Mouse (Mus musculus) MEL (cell line): ENCODE measurements around the gene Cdca3. TPM values are rescaled to one million over a fixed set of nuclear protein-coding genes. Genes with fewer than 3 reads are reported as not detected.

Experiments
- DNase-seq: peaks from one replicate; pipeline ENCODE4 v3.0.0; 2011; ENCODE audit warnings: low read depth, low spot score
- H3K27ac ChIP-seq: 2 replicates; pipeline ENCODE4 v1.5.1; 2012; ENCODE audit warnings: low read depth, mild to moderate bottlenecking, control low read depth, low read length, moderate library complexity; ENCODE audit not compliant: control insufficient read depth
- H3K27me3 ChIP-seq, 2 experiments: fragments of 150-350 bp in 1 of 2; sonication (generic) in 1 of 2; 2 replicates each; pipeline ENCODE4 v1.6.1; 2012; ENCODE audit warnings: low read length in 2 of 2, mild to moderate bottlenecking in 2 of 2, improper control_type of control experiment in 1 of 2, moderate library complexity in 1 of 2; ENCODE audit not compliant: insufficient read depth in 2 of 2, control insufficient read depth in 1 of 2
- H3K36me3 ChIP-seq, 2 experiments: 2 replicates each; pipeline ENCODE4 v1.6.1; 2012 to 2014; ENCODE audit warnings: low read length in 2 of 2, improper control_type of control experiment in 1 of 2, inconsistent platforms in 1 of 2, mild to moderate bottlenecking in 1 of 2; ENCODE audit not compliant: insufficient read depth in 2 of 2, control insufficient read depth in 1 of 2
- H3K4me1 ChIP-seq, 2 experiments: fragments of 150-350 bp in 1 of 2; sonication (generic) in 1 of 2; 2 replicates each; pipeline ENCODE4 v1.6.1; 2012; ENCODE audit warnings: low read length in 2 of 2, improper control_type of control experiment in 1 of 2, mild to moderate bottlenecking in 1 of 2; ENCODE audit not compliant: insufficient read depth in 2 of 2, control insufficient read depth in 1 of 2
- H3K4me3 ChIP-seq, 2 experiments: fragments of 150-350 bp in 1 of 2; sonication (generic) in 1 of 2; 2 replicates each; pipeline ENCODE4 v1.5.1; 2012; ENCODE audit warnings: low read depth in 2 of 2, low read length in 2 of 2, mild to moderate bottlenecking in 2 of 2, moderate library complexity in 2 of 2, control low read depth in 1 of 2, improper control_type of control experiment in 1 of 2; ENCODE audit not compliant: control insufficient read depth in 1 of 2, insufficient read depth in 1 of 2
- H3K79me2 ChIP-seq: 2 replicates; pipeline ENCODE4 v1.6.1; 2012; ENCODE audit warnings: mild to moderate bottlenecking, low read length, moderate library complexity; ENCODE audit not compliant: control insufficient read depth, poor library complexity, insufficient read depth
- H3K9ac ChIP-seq: 2 replicates; pipeline ENCODE4 v1.6.1; 2012; ENCODE audit warnings: low read depth, mild to moderate bottlenecking, control low read depth, low read length, moderate library complexity; ENCODE audit not compliant: control insufficient read depth, poor library complexity, severe bottlenecking
- H3K9me3 ChIP-seq: fragments of 150-350 bp; sonication (generic); replicated peaks from 2 replicates; pipeline ENCODE4 v1.6.1; 2012; ENCODE audit warnings: mild to moderate bottlenecking, low read length, improper control_type of control experiment, moderate library complexity; ENCODE audit not compliant: insufficient read depth
- CHD1 ChIP-seq: IDR thresholded peaks from 2 replicates; pipeline ENCODE4 v1.6.1; 2012; ENCODE audit warnings: low read depth, mild to moderate bottlenecking, inconsistent platforms, low read length, improper control_type of control experiment
- CTCF ChIP-seq, 3 experiments: IDR thresholded peaks in 2 of 3; conservative IDR thresholded peaks in 1 of 3; 2 replicates each; pipeline ENCODE4 v1.5.1; 2011 to 2012; ENCODE audit warnings: low read length in 3 of 3, low read depth in 2 of 3, mild to moderate bottlenecking in 2 of 3, improper control_type of control experiment in 1 of 3, inconsistent platforms in 1 of 3, mixed read lengths in 1 of 3, moderate library complexity in 1 of 3; ENCODE audit not compliant: control insufficient read depth in 1 of 3, insufficient read depth in 1 of 3, poor library complexity in 1 of 3, severe bottlenecking in 1 of 3
- ELF1 ChIP-seq: IDR thresholded peaks from 2 replicates; pipeline ENCODE4 v1.6.1; 2014; ENCODE audit warnings: low read depth, mild to moderate bottlenecking, inconsistent platforms, low read length, improper control_type of control experiment, moderate library complexity
- ETS1 ChIP-seq: IDR thresholded peaks from 2 replicates; pipeline ENCODE4 v1.6.1; 2012; ENCODE audit warnings: low read depth, mild to moderate bottlenecking, inconsistent platforms, low read length, improper control_type of control experiment, moderate library complexity
- GABPA ChIP-seq: IDR thresholded peaks from 2 replicates; pipeline ENCODE4 v1.6.1; 2012; ENCODE audit warnings: low read depth, mild to moderate bottlenecking, inconsistent platforms, low read length, improper control_type of control experiment, moderate library complexity
- HCFC1 ChIP-seq: IDR thresholded peaks from 2 replicates; pipeline ENCODE4 v1.6.1; 2012; ENCODE audit warnings: low read depth, mild to moderate bottlenecking, inconsistent platforms, low read length, improper control_type of control experiment, moderate library complexity
- JUND ChIP-seq: IDR thresholded peaks from 2 replicates; pipeline ENCODE4 v1.6.1; 2011; ENCODE audit warnings: low read depth, mild to moderate bottlenecking, improper control_type of control experiment, low read length
- MAX ChIP-seq: IDR thresholded peaks from 2 replicates; pipeline ENCODE4 v1.6.1; 2011; ENCODE audit warnings: low read length, improper control_type of control experiment
- MXI1 ChIP-seq: IDR thresholded peaks from 2 replicates; pipeline ENCODE4 v1.6.1; 2011; ENCODE audit warnings: mild to moderate bottlenecking, low read depth, low read length, improper control_type of control experiment
- MYB ChIP-seq: IDR thresholded peaks from 2 replicates; pipeline ENCODE4 v1.6.1; 2011; ENCODE audit warnings: mild to moderate bottlenecking, low read depth, low read length, improper control_type of control experiment
- MYC ChIP-seq: IDR thresholded peaks from 2 replicates; pipeline ENCODE4 v1.6.1; 2011; ENCODE audit warnings: low read depth, mild to moderate bottlenecking, low read length, improper control_type of control experiment, moderate library complexity
- RCOR1 ChIP-seq: IDR thresholded peaks from 2 replicates; pipeline ENCODE4 v1.6.1; 2012; ENCODE audit warnings: low read depth, mild to moderate bottlenecking, inconsistent platforms, low read length, improper control_type of control experiment
- TBP ChIP-seq: IDR thresholded peaks from 2 replicates; pipeline ENCODE4 v1.8.0; 2011; ENCODE audit warnings: low read depth, low read length, improper control_type of control experiment
- TCF12 ChIP-seq: IDR thresholded peaks from 2 replicates; pipeline ENCODE4 v1.6.1; 2014; ENCODE audit warnings: low read depth, mild to moderate bottlenecking, inconsistent platforms, low read length, improper control_type of control experiment, moderate library complexity
- USF2 ChIP-seq, 2 experiments: IDR thresholded peaks; 2 replicates each; pipeline ENCODE4 v1.6.1; 2011 to 2012; ENCODE audit warnings: improper control_type of control experiment in 2 of 2, low read length in 2 of 2, borderline replicate concordance in 1 of 2, inconsistent platforms in 1 of 2, low read depth in 1 of 2, mild to moderate bottlenecking in 1 of 2; ENCODE audit not compliant: insufficient read depth in 1 of 2
- ZKSCAN1 ChIP-seq: IDR thresholded peaks from 2 replicates; pipeline ENCODE4 v1.6.1; 2012; ENCODE audit warnings: low read depth, mild to moderate bottlenecking, inconsistent platforms, low read length, improper control_type of control experiment, moderate library complexity
- ZNF384 ChIP-seq: IDR thresholded peaks from 2 replicates; pipeline ENCODE4 v1.6.1; 2012; ENCODE audit warnings: low read depth, mild to moderate bottlenecking, inconsistent platforms, low read length, improper control_type of control experiment
- polyA plus RNA-seq, 2 experiments: library from polyadenylated mRNA; stranded (reverse) in 1 of 2; unstranded in 1 of 2; fragments of >175 nt in 1 of 2; fragments of >200 nt in 1 of 2; gene quantifications; 2 replicates each; pipeline versions ENCODE4 v1.2.1 to v1.2.4; 2012; ENCODE audit warnings: low replicate concordance in 2 of 2, low read depth in 1 of 2; ENCODE audit not compliant: insufficient read length in 2 of 2, insufficient read depth in 1 of 2, missing spikeins in 1 of 2
- total RNA-seq: library from RNA; depleted of rRNA; stranded (reverse); fragments of 300-350 nt; gene quantifications from 2 replicates; pipeline ENCODE4 v1.2.3, GENCODE M21; 2012

Cdca3 gene
- total and polyA plus RNA-seq, 3 experiments, result 54.5 to 185 TPM; not detected in 1

GRCm38 (mm10) chr6:124789519-124789918 lies 39.8 kb upstream of the Cdca3 start:
- no peak for TF ChIP-seq MYB
- peak; percentile 24; the same call in 1 of the 2 replicates for TF ChIP-seq MAX
- TF ChIP-seq MXI1, result no peak
- peak; percentile 67 for TF ChIP-seq ZNF384
- no peak for TF ChIP-seq JUND
- 0 out of 2 replicates have a peak, but pooled peaks have one; percentile 3 for TF ChIP-seq HCFC1
- Histone ChIP-seq H3K9ac (peak overlapping the region; percentile 47), H3K36me3 (peaks cover 0 to 9% of the 10 kb centered on the region in 2 experiments; a peak in 2 of 4 replicates), H3K27me3 (peaks cover 1 to 2% of the 10 kb centered on the region in 2 experiments; a peak in 2 of 4 replicates), H3K79me2 (no peaks in the 10 kb centered on the region; the same call in 1 of the 2 replicates), H3K4me3 (peak overlapping the region; percentile 40 to 62), H3K9me3 (no peaks in the 10 kb centered on the region), H3K27ac (peak overlapping the region; percentile 16; the same call in 1 of the 2 replicates), H3K4me1 (peaks cover 5 to 9% of the 10 kb centered on the region in 2 experiments)
- peak; percentile 34 for DNase-seq

GRCm38 (mm10) chr6:124790121-124790520 lies 39.2 kb upstream of the Cdca3 start:
- Histone ChIP-seq H3K79me2 (no peaks in the 10 kb centered on the region; the same call in 1 of the 2 replicates), H3K9me3 (no peaks in the 10 kb centered on the region), H3K4me3 (peak overlapping the region; percentile 40 to 62), H3K27me3 (peaks cover 1 to 2% of the 10 kb centered on the region in 2 experiments; a peak in 3 of 4 replicates), H3K4me1 (peaks cover 5 to 9% of the 10 kb centered on the region in 2 experiments), H3K9ac (peak overlapping the region; percentile 47), H3K27ac (peak overlapping the region; percentile 16; the same call in 1 of the 2 replicates), H3K36me3 (peaks cover 0 to 9% of the 10 kb centered on the region in 2 experiments; a peak in 2 of 4 replicates)
- peak; percentile 83 for DNase-seq
- TF ChIP-seq GABPA (no peak), RCOR1 (no peak), HCFC1 (peak; percentile 21; the same call in 1 of the 2 replicates), MXI1 (peak; percentile 46; the same call in 1 of the 2 replicates), ETS1 (no peak), ZKSCAN1 (no peak), MYC (no peak), TCF12 (no peak), CHD1 (no peak), TBP (0 out of 2 replicates have a peak, but pooled peaks have one; percentile 21), ELF1 (peak; percentile 60), CTCF (IDR thresholded peaks at IDR 0.05 in 2 of 3, conservative IDR thresholded peaks at IDR 0.05 in 1 of 3; ENCODE audit: control insufficient read depth in 1 of 3, insufficient read depth in 1 of 3, low read depth in 2 of 3, low read length in 3 of 3, poor library complexity in 1 of 3, severe bottlenecking in 1 of 3) (no peak), USF2 (IDR thresholded peaks at IDR 0.05; ENCODE audit: borderline replicate concordance in 1 of 2, insufficient read depth in 1 of 2, low read depth in 1 of 2, low read length in 2 of 2) (no peak)
